Mouse (Mus musculus) G1E-ER4 (cell line): ENCODE data around the gene Krt78. TPM values are rescaled to one million over a fixed set of nuclear protein-coding genes. Genes with fewer than 3 reads are reported as not detected.

Experiments used
- GATA1 ChIP-seq: IDR thresholded peaks from one replicate; pipeline ENCODE4 v1.8.0; 2012; ENCODE audit warnings: low read length, inconsistent platforms
- polyA plus RNA-seq: library from polyadenylated mRNA; stranded (reverse); fragments of >175 nt; gene quantifications from 2 replicates; pipeline ENCODE4 v1.2.3, GENCODE M21; 2012

Krt78 gene
- polyA plus RNA-seq, 1 experiment = not detected

DNA sequence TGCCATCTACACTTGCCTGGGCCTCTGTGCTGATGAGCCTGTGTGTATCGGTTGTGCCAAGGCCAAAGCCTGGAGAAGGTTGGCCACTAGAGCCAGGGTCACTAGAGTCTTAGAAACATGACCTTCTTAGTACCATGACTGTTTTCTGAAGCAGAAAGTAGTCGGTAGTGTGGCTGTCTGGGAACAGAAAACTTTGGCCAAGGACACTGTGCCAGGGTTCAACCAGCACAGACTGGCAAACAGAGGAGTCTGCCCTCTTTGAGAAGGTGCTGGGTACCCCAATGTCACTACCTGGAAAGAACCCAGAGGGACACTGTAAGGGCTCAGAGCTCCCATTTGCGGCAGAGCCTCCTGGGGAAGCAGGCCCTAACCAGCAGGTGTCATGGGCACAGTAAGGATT, 22.6 kb upstream of the Krt78 start:
- no peak for TF ChIP-seq GATA1

DNA sequence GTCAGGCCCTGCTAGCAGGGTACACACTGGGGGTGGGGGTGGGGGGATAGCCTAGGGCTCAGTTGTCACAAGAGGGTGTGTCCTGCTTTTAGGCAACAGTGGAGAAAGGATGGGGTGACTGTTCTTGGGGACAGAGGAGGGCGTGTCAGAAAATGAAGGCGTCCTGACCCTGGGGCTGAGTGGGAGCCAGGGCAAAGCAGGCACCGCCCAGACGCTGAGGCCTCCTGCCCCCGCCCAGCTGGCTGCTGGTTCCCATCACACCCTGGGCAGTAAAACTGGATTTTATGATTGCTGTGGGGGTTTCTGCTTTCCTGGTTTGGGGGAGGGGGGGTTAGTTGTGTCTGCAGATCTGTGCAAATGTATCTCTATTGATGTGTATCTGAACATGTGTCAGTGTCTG, 21.9 kb upstream of the Krt78 start:
- TF ChIP-seq GATA1 = no peak

DNA sequence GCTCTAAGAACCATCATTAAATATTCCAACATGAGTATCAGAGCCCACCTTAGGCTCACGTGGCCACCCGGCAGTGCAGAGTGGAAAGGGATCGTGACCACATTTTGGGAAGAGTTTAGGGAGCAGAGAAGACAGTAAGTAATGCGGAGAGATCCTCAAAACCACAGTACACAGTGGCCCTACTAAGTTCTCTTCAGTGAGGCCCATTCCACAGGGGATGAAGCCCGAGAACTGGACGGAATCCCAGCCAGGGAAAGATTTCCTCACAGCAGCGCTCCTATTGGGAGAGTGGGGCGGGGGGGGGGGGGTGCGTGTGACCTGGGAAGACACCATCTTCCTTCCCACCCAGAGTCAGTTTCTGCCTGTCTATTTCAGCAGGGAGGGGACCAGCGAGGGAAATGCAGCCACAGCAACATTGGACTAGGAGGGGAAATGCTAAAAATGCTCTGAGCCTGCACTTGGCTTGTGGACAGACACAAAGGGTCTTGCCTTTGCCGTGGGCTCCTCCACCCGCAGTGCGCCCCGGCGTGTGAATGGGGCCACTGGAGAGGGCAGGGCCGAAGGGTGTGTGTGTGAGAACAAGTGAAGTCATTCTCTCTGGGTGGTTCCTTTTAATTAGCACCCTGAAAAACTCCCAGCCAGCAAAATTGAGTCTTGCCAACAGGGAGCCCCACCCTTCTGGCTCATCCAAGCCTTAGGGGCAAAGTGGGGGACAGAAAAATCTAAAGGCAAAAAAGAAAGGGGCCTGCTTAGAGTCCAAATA, 20.2 kb upstream of the Krt78 start:
- TF ChIP-seq GATA1 = no peak

DNA sequence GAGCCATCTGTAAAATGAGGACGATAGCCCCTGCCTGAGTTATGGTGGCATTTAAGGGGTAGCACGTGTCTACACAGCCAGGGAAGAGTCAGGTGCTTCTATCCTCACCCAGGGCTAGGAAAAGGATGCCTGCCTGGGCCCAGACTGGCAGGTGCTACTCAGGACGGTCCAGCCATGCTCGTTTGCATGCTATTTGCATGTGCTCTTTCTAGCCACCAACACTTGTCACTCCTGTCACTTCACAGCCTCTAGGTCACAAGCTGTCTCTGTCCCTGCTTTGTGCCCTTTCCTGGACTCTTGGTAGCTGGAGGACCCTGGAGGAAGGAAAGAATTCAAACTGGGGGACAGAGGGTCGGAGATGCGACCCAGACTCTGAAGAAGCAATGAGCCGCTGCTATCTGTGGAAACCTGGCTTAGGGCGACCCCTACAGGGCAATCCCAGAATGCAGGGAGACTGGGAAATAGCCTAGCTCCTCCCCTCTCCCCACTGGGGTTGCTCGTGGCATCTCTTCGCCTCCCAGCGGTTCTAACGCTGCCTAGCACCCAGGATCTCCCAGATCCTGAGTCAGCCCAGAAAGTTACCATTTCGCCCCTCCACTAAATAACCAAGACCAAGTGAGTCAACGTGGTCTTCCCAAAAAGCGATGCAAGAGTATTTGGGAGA, 19.5 kb upstream of the Krt78 start:
- no peak for TF ChIP-seq GATA1

DNA sequence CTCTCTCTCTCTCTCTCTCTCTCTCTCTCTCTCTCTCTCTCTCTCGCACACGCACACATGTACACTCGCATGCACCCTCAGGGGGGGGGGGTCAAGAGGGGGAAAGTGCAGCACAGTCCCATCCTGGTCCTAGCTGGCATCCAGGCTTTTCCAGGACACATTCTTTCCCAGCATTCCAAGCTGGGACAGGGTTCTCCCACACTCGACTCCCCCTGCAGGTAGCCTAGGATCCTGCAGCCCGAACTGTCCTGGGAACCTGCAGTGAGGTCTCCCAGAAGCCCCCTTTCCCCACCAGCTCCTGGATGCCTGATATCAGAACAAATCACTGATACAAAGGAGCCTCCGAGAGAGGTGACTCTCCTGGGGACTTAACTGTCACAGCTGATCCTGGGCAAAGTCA, 16.4 kb upstream of the Krt78 start:
- no peak for TF ChIP-seq GATA1

DNA sequence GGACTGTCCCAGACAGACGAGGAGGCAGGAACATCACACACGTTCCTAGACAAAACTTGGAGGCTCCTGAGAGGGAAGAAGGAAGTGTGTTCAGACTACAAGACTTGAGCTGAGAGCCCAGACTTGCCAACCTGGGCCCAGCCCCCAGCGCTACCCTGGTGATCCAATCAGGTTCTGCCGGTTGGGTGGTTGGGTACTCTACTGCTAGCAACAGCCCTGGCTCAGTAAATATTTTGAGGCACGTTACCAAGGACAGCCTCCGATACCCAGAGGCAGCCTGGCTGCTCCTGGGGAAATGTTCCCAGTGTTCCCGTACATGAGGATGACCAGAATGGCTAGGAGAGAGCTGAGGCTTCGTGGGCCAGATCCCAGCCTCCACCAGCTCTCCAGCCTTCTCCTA, 12.7 kb upstream of the Krt78 start:
- TF ChIP-seq GATA1 = no peak

DNA sequence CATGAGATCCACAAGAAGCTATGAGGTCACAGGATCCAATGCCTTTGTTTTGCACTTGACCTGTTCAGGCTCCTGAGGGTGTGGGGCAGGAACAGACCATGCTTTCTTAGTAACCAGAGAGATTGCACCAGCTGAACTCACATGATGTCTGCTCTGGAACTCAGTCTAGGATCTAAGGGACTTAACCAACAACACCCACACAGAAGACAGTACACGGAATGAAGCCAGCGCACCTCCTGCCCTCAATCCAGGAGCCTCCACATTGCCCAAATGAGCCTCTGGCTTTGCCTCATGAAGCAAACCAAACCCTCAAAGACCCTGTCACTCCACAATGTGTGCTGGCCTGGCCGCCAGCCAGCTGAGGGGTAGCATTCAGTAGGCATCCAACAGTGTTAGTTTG, 4.8 kb upstream of the Krt78 start:
- TF ChIP-seq GATA1 = no peak

DNA sequence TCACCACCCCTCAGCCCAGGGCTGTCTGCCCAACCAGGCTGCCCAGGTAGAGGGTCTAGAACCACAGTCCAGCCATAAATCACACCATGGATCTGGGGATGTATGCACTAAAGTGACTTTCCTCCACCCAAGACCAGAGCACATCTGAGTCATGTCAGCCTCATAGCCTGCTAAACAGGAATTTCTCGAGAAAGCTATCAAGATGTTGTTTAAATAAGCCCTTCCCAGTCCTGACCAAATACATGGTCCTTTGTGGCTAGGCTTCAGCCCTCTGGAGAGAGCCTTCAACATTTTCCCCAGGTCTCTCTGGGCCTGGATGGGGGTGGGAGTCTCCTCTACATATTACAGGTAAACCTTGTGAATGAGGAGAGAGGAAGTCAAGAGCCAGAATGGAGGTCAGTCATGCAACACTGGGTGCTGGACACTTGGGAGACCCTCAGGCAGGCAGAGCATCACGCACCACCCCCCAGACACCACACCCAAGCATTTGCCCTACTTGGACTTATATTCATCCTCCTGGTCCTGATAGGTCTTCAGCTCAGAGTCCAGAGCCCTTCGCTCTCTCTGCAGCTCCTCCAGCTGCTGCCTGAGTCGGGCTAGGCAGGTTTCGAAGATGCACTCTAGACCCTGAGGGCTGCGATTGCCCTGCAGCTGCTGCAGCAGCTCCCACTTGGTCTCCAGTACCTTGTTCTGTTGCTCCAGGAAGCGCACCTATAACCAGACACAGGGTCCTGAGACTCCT, 1.2 kb downstream of the Krt78 start:
- TF ChIP-seq GATA1 = no peak

DNA sequence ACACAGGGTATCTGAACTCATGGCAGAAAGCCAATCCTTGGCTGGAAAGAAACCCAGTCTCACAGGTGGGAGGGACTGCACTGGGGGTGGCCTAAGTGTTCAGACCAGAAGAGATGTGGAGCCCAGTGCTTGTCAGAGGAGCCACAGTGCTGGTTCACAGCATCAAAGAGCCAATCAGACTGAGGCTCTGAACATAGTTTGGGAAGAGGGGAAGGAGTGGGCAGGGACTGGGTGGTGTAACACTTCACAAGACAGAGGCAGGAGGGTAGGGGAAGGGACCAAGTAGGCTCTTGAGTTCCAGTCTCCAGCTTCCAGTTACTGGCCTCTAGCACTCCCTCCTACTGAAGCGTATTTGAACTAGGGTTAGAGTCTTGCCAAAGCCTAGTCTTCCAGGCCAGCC, 8.7 kb downstream of the Krt78 start:
- no peak for TF ChIP-seq GATA1

DNA sequence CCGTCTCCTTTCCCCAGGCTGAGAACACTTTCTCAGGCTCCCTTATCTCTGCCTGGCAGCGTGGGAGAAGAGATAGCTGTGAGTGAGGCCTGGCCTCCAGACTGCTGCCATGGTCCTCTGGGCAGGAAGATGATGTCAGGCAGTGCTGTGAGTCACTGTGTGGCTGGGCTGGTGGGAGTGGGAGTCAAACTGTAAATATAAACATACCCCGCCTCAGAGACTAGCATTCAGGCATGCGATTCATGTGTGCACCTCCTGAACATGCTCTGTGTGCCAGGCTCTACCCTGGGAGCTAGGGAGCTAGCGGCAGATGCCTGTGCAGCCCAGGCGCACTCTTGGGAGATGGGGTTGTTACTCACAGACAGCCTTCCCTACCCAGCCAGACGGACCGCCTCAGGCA, 12.1 kb downstream of the Krt78 start:
- no peak for TF ChIP-seq GATA1

DNA sequence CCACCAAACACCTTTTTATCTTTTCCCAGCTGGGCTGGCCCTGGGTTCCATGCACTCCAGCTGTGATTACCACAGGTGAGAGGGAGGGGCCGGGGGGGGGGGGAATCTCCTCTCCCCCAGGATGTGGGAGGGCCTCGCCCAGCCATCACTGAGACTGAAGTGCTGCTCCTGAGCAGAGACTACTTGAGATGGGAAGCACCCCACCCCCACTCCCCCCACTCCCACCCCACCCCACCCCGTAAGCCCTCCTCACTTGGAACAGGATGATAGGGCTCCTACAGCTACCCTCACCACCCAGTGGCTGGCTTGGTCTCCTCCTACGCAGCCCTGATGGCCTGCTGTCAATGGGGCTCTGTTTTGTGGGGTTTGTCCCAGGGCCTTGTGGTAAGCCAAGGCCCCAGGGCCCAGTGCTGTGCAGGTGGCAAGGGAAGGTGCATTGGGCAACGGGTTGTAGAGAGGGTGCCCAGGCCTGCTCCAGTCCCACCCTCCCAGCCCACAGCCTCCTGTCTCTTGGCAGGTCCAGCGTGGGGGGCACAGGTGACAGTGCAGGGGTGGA, 13.7 kb downstream of the Krt78 start, which contains the start of gene Krt79:
Krt79 (minus strand) TSS at position 51 of the 556 bp plus-strand sequence.
- no peak for TF ChIP-seq GATA1

DNA sequence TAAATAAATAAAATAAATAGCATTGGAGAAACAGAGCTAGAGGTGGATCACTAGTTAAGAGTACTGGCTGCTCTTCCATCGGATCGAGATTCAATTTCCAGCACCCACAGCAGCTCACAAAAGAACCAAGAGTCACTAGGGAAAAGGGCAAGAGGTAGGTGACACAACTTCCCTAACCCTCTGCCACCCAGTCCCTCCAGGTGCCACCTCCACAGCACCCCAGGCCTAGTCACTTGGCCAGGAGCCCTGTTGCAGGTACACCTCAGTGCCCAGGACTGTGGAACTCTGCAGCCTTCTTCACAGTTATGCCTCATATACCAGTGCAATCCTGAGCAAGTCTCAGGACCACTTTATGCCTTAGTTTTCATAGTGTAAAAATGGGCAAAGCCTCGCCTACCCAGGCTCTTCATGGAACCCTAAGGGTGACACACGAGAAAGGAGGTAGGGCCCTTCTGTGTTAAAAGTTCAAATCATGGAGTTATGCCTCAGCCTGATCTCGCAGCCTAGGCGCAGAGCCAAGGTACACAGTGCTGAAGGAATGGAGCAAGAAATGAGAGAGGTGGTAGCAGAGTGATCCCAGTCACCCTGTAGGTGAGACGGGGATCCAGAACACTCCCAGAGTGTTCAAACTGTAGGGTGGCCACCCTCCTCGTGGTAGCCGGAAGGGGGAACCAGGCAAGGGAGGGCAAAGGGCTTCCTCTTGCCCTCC, 15.3 kb downstream of the Krt78 start:
- no peak for TF ChIP-seq GATA1

DNA sequence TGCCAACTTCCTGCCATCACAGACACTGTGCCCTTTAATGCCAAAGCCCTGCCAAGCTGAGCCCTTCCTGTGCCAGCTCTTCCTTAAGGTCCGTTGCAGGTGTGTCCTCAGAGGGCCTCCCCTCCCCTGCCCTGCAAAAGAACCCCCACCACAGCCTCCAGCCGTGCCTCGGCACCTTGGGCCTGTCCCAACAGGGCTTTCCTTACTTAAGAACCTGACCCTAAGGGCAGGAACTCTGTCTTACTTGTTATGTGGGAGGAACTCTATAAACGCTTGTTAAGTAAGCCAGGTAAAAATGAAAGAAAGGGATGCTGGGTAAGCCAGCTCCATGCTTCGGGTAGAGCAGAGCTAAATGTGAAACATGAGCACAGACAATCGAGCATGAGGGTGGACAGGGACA, 21.1 kb downstream of the Krt78 start:
- TF ChIP-seq GATA1 = no peak

DNA sequence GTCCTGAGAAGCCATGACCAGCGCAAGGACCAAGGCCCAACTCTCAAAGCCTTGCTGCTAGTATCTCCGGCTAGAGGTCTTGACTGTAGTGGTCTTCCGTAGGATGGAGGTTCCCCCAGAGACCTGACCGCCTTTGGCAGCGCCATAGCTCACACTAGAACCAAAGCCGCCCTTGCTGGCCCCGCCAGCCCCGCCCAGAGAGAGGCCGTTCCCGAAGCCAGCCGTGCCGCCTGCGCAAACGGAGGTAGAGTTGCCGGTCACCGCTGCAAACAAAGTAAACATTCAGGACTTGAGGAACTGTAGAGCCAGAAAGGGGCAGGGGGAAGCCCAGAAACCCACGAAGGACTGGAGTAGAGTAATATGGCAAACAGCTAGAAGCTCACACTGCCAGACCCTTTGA, 24.4 kb downstream of the Krt78 start:
- no peak for TF ChIP-seq GATA1

DNA sequence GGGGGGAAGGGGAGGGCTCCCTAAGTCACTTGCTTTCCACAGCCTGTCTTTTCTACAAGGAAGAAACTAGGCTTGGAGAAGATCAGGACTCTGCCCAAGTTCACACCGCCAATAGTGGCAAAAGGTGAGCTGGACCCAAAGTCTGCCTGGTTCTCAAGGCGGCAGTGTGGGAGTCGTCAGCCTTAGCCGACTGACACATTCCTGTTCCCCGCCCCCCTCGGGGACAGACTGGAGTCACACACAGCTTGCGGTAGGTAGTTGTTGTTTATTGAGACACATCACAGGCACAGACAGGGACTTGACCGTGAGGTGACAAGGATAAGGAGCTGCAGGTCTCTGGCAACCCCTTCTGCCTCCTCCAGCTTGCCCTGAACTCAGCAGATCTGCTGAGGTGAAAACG, 25.0 kb downstream of the Krt78 start:
- TF ChIP-seq GATA1 = no peak
